Mouse (Mus musculus) spleen, adult 10 weeks (tissue): ENCODE data around the gene Gbp2. TPM values are rescaled to one million over a fixed set of nuclear protein-coding genes. Genes with fewer than 3 reads are reported as not detected.

Source experiments
- polyA plus RNA-seq: library from polyadenylated mRNA; stranded (reverse); fragments of 350-450 nt; fragmentation: Illumina TruSeq; extraction: RNeasy Lipid Tissue Mini Kit (QIAGEN cat#74804); gene quantifications from one replicate; pipeline ENCODE4 v1.2.3, GENCODE M21; 2015; ENCODE audit warnings: low replicate concordance; ENCODE audit not compliant: insufficient read depth

The Gbp2 gene
- 63.6 TPM for polyA plus RNA-seq

DNA sequence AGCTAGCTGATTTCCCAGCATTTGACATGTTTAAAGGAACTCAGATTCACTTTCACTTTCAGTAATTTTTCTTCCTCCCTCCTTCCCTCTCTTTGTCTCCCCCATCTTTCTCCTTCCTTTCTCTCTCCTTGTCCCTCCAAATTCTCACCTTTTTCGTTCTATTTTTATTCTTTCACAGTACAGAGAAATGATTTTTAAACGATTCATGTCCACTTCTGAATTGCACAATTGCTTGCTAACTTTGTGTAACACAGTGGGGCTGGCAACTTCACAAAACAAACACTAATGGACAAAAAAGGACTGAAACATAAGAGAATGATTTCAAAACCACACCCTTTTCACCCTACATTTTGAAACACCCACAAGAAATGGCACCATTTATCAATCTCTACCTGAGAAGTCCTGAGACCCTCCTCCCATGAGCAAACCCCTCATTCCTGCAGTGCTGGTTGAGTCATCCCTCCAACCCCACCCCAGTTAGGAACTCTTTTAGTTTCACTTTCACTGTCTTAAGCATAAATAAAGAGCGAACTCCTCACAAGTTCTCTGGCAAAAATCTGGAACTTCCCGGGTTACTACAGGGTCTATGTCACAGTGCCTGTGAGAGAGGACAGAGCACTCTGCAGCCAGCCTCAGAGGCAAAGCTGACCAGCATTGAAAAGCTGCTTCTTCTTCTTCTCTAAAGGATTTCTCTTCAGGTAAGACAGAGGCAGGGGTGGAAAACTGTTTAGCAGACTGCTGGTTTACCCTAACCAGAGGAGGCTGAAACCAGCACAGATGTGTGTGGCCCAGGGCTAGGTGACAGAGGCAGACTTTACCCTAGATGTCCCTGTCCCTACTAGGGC, at the start of gene Gbp2:
TSS of gene Gbp2 (plus strand) at position 492 of the 845 bp plus-strand sequence.

DNA sequence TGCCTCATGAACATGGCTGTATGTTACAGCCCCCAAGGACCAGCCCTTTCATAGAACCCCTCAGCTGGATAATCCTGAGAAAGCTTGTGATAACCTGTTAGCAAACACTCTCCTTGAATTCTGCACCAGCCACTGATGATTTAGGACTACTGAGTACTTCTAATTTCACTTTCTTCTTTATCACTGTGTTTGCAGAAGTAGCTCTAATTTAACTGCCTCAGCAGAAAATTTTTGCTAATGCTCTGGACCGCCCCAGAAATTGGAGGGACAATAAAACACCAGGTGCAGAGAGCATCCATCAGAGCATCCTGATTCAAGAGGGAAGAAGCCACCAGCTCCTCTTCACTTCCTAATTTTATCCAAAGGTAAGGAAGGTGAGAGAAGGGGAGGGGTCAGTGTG, 25.9 kb upstream of the Gbp2 start, which contains the start of gene Gbp2b:
TSS of gene Gbp2b (plus strand) at position 301 of the 400 bp plus-strand sequence.

Other genes with a start within 250 kb of the Gbp2 start
- gene Pdlim5, start 224.9 kb upstream of the Gbp2 start, polyA plus RNA-seq: 43.0 TPM
- 47.0 TPM for gene Gbp5, start 126.6 kb upstream of the Gbp2 start, polyA plus RNA-seq
- 35.6 TPM for gene Gbp7, start 90.3 kb upstream of the Gbp2 start, polyA plus RNA-seq
- gene Gbp3, start 60.6 kb upstream of the Gbp2 start, polyA plus RNA-seq: 61.1 TPM
- 1.5 TPM for gene Gbp2b, start 25.8 kb upstream of the Gbp2 start, polyA plus RNA-seq
- 12.1 TPM for gene Kyat3, start 80.4 kb downstream of the Gbp2 start, polyA plus RNA-seq
- 59.3 TPM for gene Gtf2b, start 144.4 kb downstream of the Gbp2 start, polyA plus RNA-seq